ENCODE assay signal across 24 mouse cellular contexts in genomic region chr2:115687612-115688011, GRCm38 (mm10).
DNase-seq lines count a peak whose midpoint lies in the region; ATAC-seq lines count a peak whose summit lies in the region.
"Had no signal": no experiment of that assay in that cellular context is flagged by ENCODE, and none has a peak within 500 bp of the region (broad histone marks: within the 10 kb centered on the region; RNA-seq: fewer than 3 reads in every experiment).

No protein-coding gene starts in this region.

- WGBS in forebrain, embryonic 12.5 days, result 94% methylated on average over 4 of the region's 4 CpGs
- 92% methylated on average over 4 of the region's 4 CpGs for WGBS in forebrain, embryonic 10.5 days
- WGBS in hindbrain, embryonic 12.5 days, result 85% methylated on average over 4 of the region's 4 CpGs
- 88% methylated on average over 4 of the region's 4 CpGs for WGBS in hindbrain, embryonic 14.5 days
- WGBS in kidney, embryonic 15.5 days, result 91% methylated on average over 4 of the region's 4 CpGs
- 85% methylated on average over 4 of the region's 4 CpGs for WGBS in kidney, embryonic 14.5 days
- WGBS in neural tube, embryonic 12.5 days, result 95% methylated on average over 4 of the region's 4 CpGs

- no peak overlapping the region for H3K4me2 ChIP-seq in forebrain, embryonic 12.5 days
- no peak overlapping the region for H3K4me2 ChIP-seq in hindbrain, embryonic 12.5 days (replicated peaks)
- H3K4me2 ChIP-seq in hindbrain, embryonic 14.5 days (replicated peaks), result no peak overlapping the region
- no peak overlapping the region for H3K4me2 ChIP-seq in kidney, embryonic 15.5 days
- no peak overlapping the region for H3K4me2 ChIP-seq in kidney, embryonic 14.5 days (replicated peaks; ENCODE audit: low read depth, low read length)
- H3K4me2 ChIP-seq in neural tube, embryonic 12.5 days (replicated peaks), result no peak overlapping the region
- H3K4me2 ChIP-seq: embryonic facial prominence, embryonic 13.5 days; forebrain, embryonic 15.5 days; heart, embryonic 11.5 days had no signal

- H3K9me3 ChIP-seq in forebrain, embryonic 12.5 days, result no peaks in the 10 kb centered on the region
- no peaks in the 10 kb centered on the region for H3K9me3 ChIP-seq in forebrain, embryonic 10.5 days
- H3K9me3 ChIP-seq in hindbrain, embryonic 12.5 days (replicated peaks), result no peaks in the 10 kb centered on the region
- no peaks in the 10 kb centered on the region for H3K9me3 ChIP-seq in hindbrain, embryonic 14.5 days (ENCODE audit: control insufficient read depth, low read length)
- H3K9me3 ChIP-seq in kidney, embryonic 15.5 days (replicated peaks), result no peaks in the 10 kb centered on the region
- no peaks in the 10 kb centered on the region for H3K9me3 ChIP-seq in kidney, embryonic 14.5 days (ENCODE audit: control insufficient read depth, low read length)
- no peaks in the 10 kb centered on the region for H3K9me3 ChIP-seq in neural tube, embryonic 12.5 days
- H3K9me3 ChIP-seq: embryonic facial prominence, embryonic 10.5 days; embryonic facial prominence, embryonic 13.5 days; forebrain, embryonic 15.5 days had no signal

- no peak for DNase-seq in forebrain, embryonic 10.5 days (ENCODE audit: extremely low spot score, low spot score)
- no peak for DNase-seq in hindbrain, embryonic 14.5 days (ENCODE audit: low spot score)
- DNase-seq in neural tube, embryonic 10.5 days (ENCODE audit: extremely low spot score, low spot score), result no peak
- DNase-seq: adrenal gland, adult 8-10 months; adrenal gland, postnatal 25 days; cerebellum, adult 11-12 months; cerebellum, adult 8-10 months; cerebellum, postnatal 10 days; cerebellum, postnatal 36 days; gastrocnemius, postnatal 25 days; heart, adult 2 months had no signal

- no peak overlapping the region for H3K27ac ChIP-seq in forebrain, embryonic 12.5 days
- H3K27ac ChIP-seq in forebrain, embryonic 10.5 days, result no peak overlapping the region
- H3K27ac ChIP-seq in hindbrain, embryonic 12.5 days, result peak overlapping the region; percentile 64; the same call in 1 of the 2 replicates
- no peak overlapping the region for H3K27ac ChIP-seq in hindbrain, embryonic 14.5 days
- H3K27ac ChIP-seq in kidney, embryonic 15.5 days, result 0 out of 2 replicates have a peak overlapping the region, but pooled peaks have one; percentile 27
- H3K27ac ChIP-seq in kidney, embryonic 14.5 days (ENCODE audit: low read depth, low read length), result no peak overlapping the region; the same call in 1 of the 2 replicates
- H3K27ac ChIP-seq in neural tube, embryonic 12.5 days, result no peak overlapping the region
- H3K27ac ChIP-seq: embryonic facial prominence, embryonic 10.5 days; embryonic facial prominence, embryonic 13.5 days; forebrain, embryonic 15.5 days; heart, adult 2 months had no signal

- H3K27me3 ChIP-seq in forebrain, embryonic 12.5 days, result no peaks in the 10 kb centered on the region
- H3K27me3 ChIP-seq in forebrain, embryonic 10.5 days (ENCODE audit: poor library complexity, severe bottlenecking), result no peaks in the 10 kb centered on the region
- no peaks in the 10 kb centered on the region for H3K27me3 ChIP-seq in hindbrain, embryonic 12.5 days
- no peaks in the 10 kb centered on the region for H3K27me3 ChIP-seq in hindbrain, embryonic 14.5 days (ENCODE audit: control insufficient read depth, insufficient read depth, low read length)
- no peaks in the 10 kb centered on the region for H3K27me3 ChIP-seq in kidney, embryonic 15.5 days
- no peaks in the 10 kb centered on the region for H3K27me3 ChIP-seq in kidney, embryonic 14.5 days (ENCODE audit: control insufficient read depth, insufficient read depth, low read length)
- no peaks in the 10 kb centered on the region for H3K27me3 ChIP-seq in neural tube, embryonic 12.5 days (replicated peaks)
- H3K27me3 ChIP-seq: embryonic facial prominence, embryonic 13.5 days; forebrain, embryonic 15.5 days had no signal

- peak; percentile 51; the same call in 1 of the 2 replicates for ATAC-seq in forebrain, embryonic 12.5 days (ENCODE audit: low FRiP score)
- peak; percentile 23; the same call in 1 of the 2 replicates for ATAC-seq in hindbrain, embryonic 12.5 days (ENCODE audit: low FRiP score)
- no peak for ATAC-seq in hindbrain, embryonic 14.5 days (ENCODE audit: low FRiP score)
- no peak for ATAC-seq in kidney, embryonic 15.5 days (replicated peaks; ENCODE audit: low FRiP score)
- ATAC-seq in kidney, embryonic 14.5 days (ENCODE audit: low FRiP score, low TSS enrichment), result no peak
- peak; percentile 25; the same call in 1 of the 2 replicates for ATAC-seq in neural tube, embryonic 12.5 days (ENCODE audit: low FRiP score, low read depth)
- ATAC-seq: activated CD4-positive, CD25-positive, alpha-beta regulatory T cell, adult 4 months; inflammation-experienced regulatory T-cells, adult 6 months; intestine, embryonic 16.5 days had no signal

- no peak overlapping the region for H3K4me3 ChIP-seq in forebrain, embryonic 12.5 days (replicated peaks)
- no peak overlapping the region for H3K4me3 ChIP-seq in forebrain, embryonic 10.5 days
- H3K4me3 ChIP-seq in hindbrain, embryonic 12.5 days, result no peak overlapping the region
- no peak overlapping the region for H3K4me3 ChIP-seq in hindbrain, embryonic 14.5 days (replicated peaks; ENCODE audit: low read length)
- H3K4me3 ChIP-seq in kidney, embryonic 15.5 days (replicated peaks), result no peak overlapping the region
- H3K4me3 ChIP-seq in kidney, embryonic 14.5 days (ENCODE audit: low read length), result no peak overlapping the region
- H3K4me3 ChIP-seq in neural tube, embryonic 12.5 days, result no peak overlapping the region
- H3K4me3 ChIP-seq: embryonic facial prominence, embryonic 10.5 days; embryonic facial prominence, embryonic 13.5 days; erythroblast, embryonic 14.5 days; forebrain, embryonic 15.5 days; heart, adult 2 months had no signal

- H3K36me3 ChIP-seq in forebrain, embryonic 12.5 days (replicated peaks), result no peaks in the 10 kb centered on the region
- H3K36me3 ChIP-seq in forebrain, embryonic 10.5 days (replicated peaks), result no peaks in the 10 kb centered on the region; the same call in 1 of the 2 replicates
- 0 out of 2 replicates have a peak, but pooled peaks cover 4% of the 10 kb centered on the region for H3K36me3 ChIP-seq in hindbrain, embryonic 12.5 days
- H3K36me3 ChIP-seq in hindbrain, embryonic 14.5 days (replicated peaks; ENCODE audit: control insufficient read depth, insufficient read depth), result no peaks in the 10 kb centered on the region
- H3K36me3 ChIP-seq in kidney, embryonic 15.5 days, result peaks cover 4% of the 10 kb centered on the region; the same call in 1 of the 2 replicates
- no peaks in the 10 kb centered on the region for H3K36me3 ChIP-seq in kidney, embryonic 14.5 days (ENCODE audit: control insufficient read depth, insufficient read depth, low read length)
- H3K36me3 ChIP-seq in neural tube, embryonic 12.5 days, result no peaks in the 10 kb centered on the region
- H3K36me3 ChIP-seq: embryonic facial prominence, embryonic 13.5 days; forebrain, embryonic 15.5 days had no signal

- no peak overlapping the region for H3K9ac ChIP-seq in forebrain, embryonic 12.5 days
- H3K9ac ChIP-seq in hindbrain, embryonic 12.5 days, result no peak overlapping the region
- no peak overlapping the region for H3K9ac ChIP-seq in hindbrain, embryonic 14.5 days
- no peak overlapping the region for H3K9ac ChIP-seq in kidney, embryonic 15.5 days
- H3K9ac ChIP-seq in kidney, embryonic 14.5 days (ENCODE audit: low read depth, low read length), result no peak overlapping the region
- H3K9ac ChIP-seq in neural tube, embryonic 12.5 days, result no peak overlapping the region
- H3K9ac ChIP-seq: embryonic facial prominence, embryonic 13.5 days; forebrain, embryonic 15.5 days had no signal

- H3K4me1 ChIP-seq in forebrain, embryonic 12.5 days, result peaks cover 9% of the 10 kb centered on the region; the same call in 1 of the 2 replicates
- peaks cover 6% of the 10 kb centered on the region; the same call in 1 of the 2 replicates for H3K4me1 ChIP-seq in forebrain, embryonic 10.5 days
- H3K4me1 ChIP-seq in hindbrain, embryonic 12.5 days, result peaks cover 7% of the 10 kb centered on the region; the same call in 1 of the 2 replicates
- H3K4me1 ChIP-seq in hindbrain, embryonic 14.5 days (replicated peaks; ENCODE audit: control insufficient read depth, insufficient read depth, low read length), result no peaks in the 10 kb centered on the region
- peaks cover 17% of the 10 kb centered on the region; the same call in 1 of the 2 replicates for H3K4me1 ChIP-seq in kidney, embryonic 15.5 days
- peaks cover 5% of the 10 kb centered on the region for H3K4me1 ChIP-seq in kidney, embryonic 14.5 days (ENCODE audit: control insufficient read depth, insufficient read depth, low read length)
- H3K4me1 ChIP-seq in neural tube, embryonic 12.5 days, result no peaks in the 10 kb centered on the region; the same call in 1 of the 2 replicates
- H3K4me1 ChIP-seq: embryonic facial prominence, embryonic 10.5 days; embryonic facial prominence, embryonic 13.5 days had no signal

Comparison
In these comparisons a context has a peak if more than half of its experiments do, and no peak if none do; other contexts are left out.
1. ATAC-seq: peak in forebrain, embryonic 12.5 days (single experiment), hindbrain, embryonic 12.5 days (single experiment) and neural tube, embryonic 12.5 days (single experiment); none in hindbrain, embryonic 14.5 days (single experiment), kidney, embryonic 15.5 days (single experiment) and kidney, embryonic 14.5 days (single experiment).
2. H3K27ac ChIP-seq: peak in hindbrain, embryonic 12.5 days (single experiment) and kidney, embryonic 15.5 days (single experiment); none in forebrain, embryonic 12.5 days (single experiment), forebrain, embryonic 10.5 days (single experiment), hindbrain, embryonic 14.5 days (single experiment), kidney, embryonic 14.5 days (single experiment) and neural tube, embryonic 12.5 days (single experiment).